Mouse (Mus musculus) frontal cortex, adult (tissue): ENCODE results near the gene Trf.
"Not testable (repeated sequence)": the region's sequence is repeated elsewhere in the genome, so short reads cannot be mapped to it uniquely, and the experiment has no call there.

Source experiments
- ATAC-seq: cut with Nextera tagmentation; 2 replicates; pipeline ENCODE4 v1.9.2; 2017; ENCODE audit warnings: mild to moderate bottlenecking, moderate library complexity, mixed read lengths; ENCODE audit not compliant: low TSS enrichment

Gene Trf

GRCm38 (mm10) chr9:103224721-103225120, 5.5 kb downstream of the Trf start:
- no peak for ATAC-seq

- ATAC-seq = no peak
Observed at GRCm38 (mm10) chr9:103214281-103214680, 16.0 kb downstream of the Trf start.

- ATAC-seq = no peak
Observed at GRCm38 (mm10) chr9:103213631-103214030, 16.6 kb downstream of the Trf start.

GRCm38 (mm10) chr9:103212654-103213420, 17.4 kb downstream of the Trf start:
- ATAC-seq = 0 out of 2 replicates have a peak, but pooled peaks have one; percentile 9

GRCm38 (mm10) chr9:103208802-103209423, 21.3 kb downstream of the Trf start:
- no peak for ATAC-seq

- ATAC-seq = peak; percentile 98
Observed at GRCm38 (mm10) chr9:103207846-103208245, 22.4 kb downstream of the Trf start.

GRCm38 (mm10) chr9:103205786-103206185, 24.5 kb downstream of the Trf start:
- no peak for ATAC-seq

- ATAC-seq = peak; percentile 100
Observed at GRCm38 (mm10) chr9:103201561-103202260, 28.5 kb downstream of the Trf start, which contains the start of gene Srprb. Gene Srprb, minus strand, starts transcription at chr9:103202137.

GRCm38 (mm10) chr9:103188416-103188815, 41.8 kb downstream of the Trf start:
- no peak for ATAC-seq

GRCm38 (mm10) chr9:103186747-103187146, 43.5 kb downstream of the Trf start:
- ATAC-seq = no peak

- ATAC-seq = peak; percentile 35
Observed at GRCm38 (mm10) chr9:103185946-103186345, 44.3 kb downstream of the Trf start.

- ATAC-seq = no peak
Observed at GRCm38 (mm10) chr9:103184855-103185254, 45.4 kb downstream of the Trf start.

- ATAC-seq = no peak
Observed at GRCm38 (mm10) chr9:103181886-103182285, 48.4 kb downstream of the Trf start.

- peak; percentile 47 for ATAC-seq
Observed at GRCm38 (mm10) chr9:103180807-103181565, 49.3 kb downstream of the Trf start.

GRCm38 (mm10) chr9:103180303-103180702, 49.9 kb downstream of the Trf start:
- peak; percentile 25; the same call in 1 of the 2 replicates for ATAC-seq

- ATAC-seq = no peak
Observed at GRCm38 (mm10) chr9:103175692-103176091, 54.6 kb downstream of the Trf start.

- ATAC-seq = 0 out of 2 replicates have a peak, but pooled peaks have one; percentile 49
Observed at GRCm38 (mm10) chr9:103174771-103175519, 55.3 kb downstream of the Trf start.

- peak; percentile 78 for ATAC-seq
Observed at GRCm38 (mm10) chr9:103168771-103169170, 61.5 kb downstream of the Trf start.

GRCm38 (mm10) chr9:103168046-103168445, 62.2 kb downstream of the Trf start:
- no peak for ATAC-seq

GRCm38 (mm10) chr9:103163806-103164205, 66.4 kb downstream of the Trf start:
- no peak for ATAC-seq

- not testable (repeated sequence) for ATAC-seq
Observed at GRCm38 (mm10) chr9:103155158-103155557, 75.1 kb downstream of the Trf start.
